Mouse (Mus musculus): ENCODE results near the gene Eif4enif1. TPM values are rescaled to one million over a fixed set of nuclear protein-coding genes. Genes with fewer than 3 reads are reported as not detected.

Gene Eif4enif1
- polyA plus RNA-seq, 1 experiment from 2014 or later: 74.7 TPM

DNA sequence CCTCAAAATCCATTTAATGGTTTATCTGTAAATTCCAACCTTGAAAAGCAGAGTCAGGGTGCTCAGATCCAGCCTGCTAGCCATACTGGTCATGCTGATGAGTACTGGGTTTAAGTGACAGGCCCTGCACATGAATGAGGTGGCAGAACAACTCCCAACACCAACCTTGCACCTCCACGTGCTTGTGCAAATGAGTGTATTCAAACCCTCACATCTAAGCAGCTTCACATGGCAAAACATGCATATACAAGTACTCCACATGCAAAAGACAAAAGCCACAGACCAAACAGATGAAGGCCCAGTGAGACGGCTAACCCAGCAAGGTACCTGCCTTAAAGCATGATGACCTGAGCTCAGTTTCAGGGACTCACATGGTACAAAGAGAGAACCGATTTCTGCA, 83.7 kb downstream of the Eif4enif1 start:
- Histone ChIP-seq H3K4me2 (ENCODE audit: low read depth, severe bottlenecking) (no peak overlapping the region), H3K27ac (replicated peaks; ENCODE audit: low read depth, low read length) (no peak overlapping the region), H3K9me3 (ENCODE audit: control insufficient read depth, low read length) (no peaks in the 10 kb centered on the region), H3K4me1 (ENCODE audit: control insufficient read depth, insufficient read depth, low read length) (no peaks in the 10 kb centered on the region), H3K27me3 (ENCODE audit: control insufficient read depth, insufficient read depth, low read length) (no peaks in the 10 kb centered on the region), H3K36me3 (ENCODE audit: control insufficient read depth, insufficient read depth, low read length) (no peaks in the 10 kb centered on the region), H3K4me3 (ENCODE audit: low read depth, low read length) (no peak overlapping the region), H3K9ac (ENCODE audit: low read length) (no peak overlapping the region)
- DNase-seq (ENCODE audit: low spot score) (no peak), ATAC-seq (ENCODE audit: insufficient number of reproducible peaks, low FRiP score, low TSS enrichment, low read depth) (no peak)
- WGBS: 90% methylated on average over 3 of the region's 3 CpGs

DNA sequence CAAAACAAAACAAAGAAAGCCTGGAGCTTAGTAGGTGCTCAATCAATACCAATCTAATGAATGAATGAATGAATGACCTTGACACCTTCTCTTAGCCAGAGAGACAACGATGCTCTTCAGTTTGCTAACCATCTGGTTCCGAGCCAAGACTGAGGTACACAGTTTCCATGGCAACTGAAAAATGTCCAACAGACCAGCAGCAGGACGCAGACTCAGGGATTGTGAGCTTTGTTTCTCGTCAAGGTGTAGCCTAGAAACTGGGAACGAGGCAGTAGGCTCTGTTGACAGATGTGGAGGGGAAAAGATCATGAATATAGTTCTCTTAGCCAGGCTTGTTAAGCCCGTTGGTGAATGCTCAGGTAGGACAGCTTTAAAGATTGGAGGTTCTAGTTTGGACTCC, 84.9 kb downstream of the Eif4enif1 start:
- no peaks in the 10 kb centered on the region for H3K27me3 ChIP-seq (ENCODE audit: control insufficient read depth, insufficient read depth, low read length)
- H3K4me3 ChIP-seq (ENCODE audit: low read depth, low read length): no peak overlapping the region
- DNase-seq (ENCODE audit: low spot score) (no peak), ATAC-seq (ENCODE audit: insufficient number of reproducible peaks, low FRiP score, low TSS enrichment, low read depth) (no peak)
- no peak overlapping the region for H3K27ac ChIP-seq (replicated peaks; ENCODE audit: low read depth, low read length)
- H3K4me2 ChIP-seq (ENCODE audit: low read depth, severe bottlenecking): no peak overlapping the region
- H3K9ac ChIP-seq (ENCODE audit: low read length): no peak overlapping the region
- WGBS: 50% methylated on average over 6 of the region's 6 CpGs
- no peaks in the 10 kb centered on the region for H3K9me3 ChIP-seq (ENCODE audit: control insufficient read depth, low read length)
- 0 out of 2 replicates have a peak, but pooled peaks cover 5% of the 10 kb centered on the region for H3K36me3 ChIP-seq (ENCODE audit: control insufficient read depth, insufficient read depth, low read length)
- no peaks in the 10 kb centered on the region for H3K4me1 ChIP-seq (ENCODE audit: control insufficient read depth, insufficient read depth, low read length)

DNA sequence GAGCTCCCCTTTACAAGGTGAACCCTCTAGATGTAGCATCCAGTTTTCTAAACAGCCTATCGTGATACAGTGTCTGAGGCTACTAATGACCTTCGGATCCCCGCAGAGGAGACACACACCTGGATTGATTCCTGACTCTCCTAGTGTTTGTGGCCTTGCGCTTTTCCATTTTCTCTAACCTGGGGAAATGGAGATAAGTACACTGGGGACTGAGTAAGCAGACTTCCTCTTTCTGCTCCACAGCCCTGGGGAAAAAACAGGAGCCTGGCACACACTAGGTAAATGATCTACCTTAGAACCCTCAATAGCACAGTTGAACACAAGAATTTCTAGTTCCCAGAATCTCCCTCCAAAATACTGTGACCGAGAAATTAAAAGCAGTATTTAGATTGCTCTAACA, 85.7 kb downstream of the Eif4enif1 start:
- WGBS: 68% methylated on average over 5 of the region's 5 CpGs
- peak overlapping the region; percentile 99; the same call in 1 of the 2 replicates for H3K27ac ChIP-seq (replicated peaks; ENCODE audit: low read depth, low read length)

DNA sequence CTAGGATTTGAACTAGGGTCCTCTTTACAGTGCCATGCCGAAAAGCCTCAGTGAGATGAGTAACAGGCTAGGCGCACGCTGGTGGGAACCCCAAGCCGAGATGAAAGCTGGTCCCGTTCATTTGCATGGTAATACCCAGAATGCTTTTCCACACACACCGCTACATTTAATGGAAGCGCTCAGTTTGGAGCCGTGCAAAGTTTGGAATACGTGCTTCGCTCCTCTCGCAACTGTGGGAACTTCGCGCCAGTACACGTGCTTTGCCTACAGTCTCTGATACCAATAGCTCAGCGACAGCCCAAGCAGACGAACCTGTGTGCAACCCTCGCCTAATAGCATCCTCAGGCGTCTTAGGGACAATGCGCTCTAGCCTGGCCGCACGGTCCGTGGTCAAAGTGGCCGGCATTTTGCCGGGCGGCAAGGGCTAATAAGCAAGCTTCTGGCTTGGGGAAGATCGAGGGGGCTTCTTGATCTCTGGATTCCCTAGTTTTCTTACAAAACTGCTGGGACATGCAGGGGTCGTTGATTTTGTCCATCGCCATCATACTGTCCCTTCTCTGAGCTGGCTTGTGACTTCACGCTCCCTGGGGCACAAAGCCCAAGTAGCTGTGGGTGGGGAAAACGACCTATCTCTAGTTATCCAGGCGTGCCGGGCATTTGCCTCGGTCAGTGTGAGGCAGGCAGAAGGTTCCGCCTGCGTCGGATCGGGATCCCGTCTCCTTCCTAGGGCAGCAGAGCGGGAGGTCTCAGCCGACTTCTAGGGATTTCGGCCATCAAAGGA, 86.5 kb downstream of the Eif4enif1 start, which contains the start of gene Patz1:
Gene Patz1 (plus strand): TSS at position 354 of the 781 bp plus-strand sequence.
- Histone ChIP-seq H3K27me3 (ENCODE audit: control insufficient read depth, insufficient read depth, low read length) (no peaks in the 10 kb centered on the region), H3K36me3 (ENCODE audit: control insufficient read depth, insufficient read depth, low read length) (peaks cover 10% of the 10 kb centered on the region; the same call in 1 of the 2 replicates), H3K4me1 (ENCODE audit: control insufficient read depth, insufficient read depth, low read length) (peaks cover 6% of the 10 kb centered on the region), H3K27ac (replicated peaks; ENCODE audit: low read depth, low read length) (peak within 1 kb of the TSS; percentile 99), H3K9me3 (ENCODE audit: control insufficient read depth, low read length) (no peaks in the 10 kb centered on the region), H3K4me2 (ENCODE audit: low read depth, severe bottlenecking) (peak within 1 kb of the TSS; percentile 100), H3K4me3 (ENCODE audit: low read depth, low read length) (peak within 1 kb of the TSS; percentile 91), H3K9ac (ENCODE audit: low read length) (peak within 1 kb of the TSS; percentile 100)
- ATAC-seq (ENCODE audit: insufficient number of reproducible peaks, low FRiP score, low TSS enrichment, low read depth) (peak; percentile 49), DNase-seq (ENCODE audit: low spot score) (peak; percentile 76)
- WGBS: under 1% methylated on average over 41 of the region's 41 CpGs

More for the DNA sequence above, 85.7 kb downstream of the Eif4enif1 start:
- H3K4me2 ChIP-seq (ENCODE audit: low read depth, severe bottlenecking): peak overlapping the region; percentile 100
- DNase-seq (ENCODE audit: low spot score) (no peak), ATAC-seq (ENCODE audit: insufficient number of reproducible peaks, low FRiP score, low TSS enrichment, low read depth) (no peak)
- H3K4me3 ChIP-seq (ENCODE audit: low read depth, low read length): peak overlapping the region; percentile 91; the same call in 1 of the 2 replicates
- H3K4me1 ChIP-seq (ENCODE audit: control insufficient read depth, insufficient read depth, low read length): no peaks in the 10 kb centered on the region
- H3K9ac ChIP-seq (ENCODE audit: low read length): peak overlapping the region; percentile 100; the same call in 1 of the 2 replicates
- H3K9me3 ChIP-seq (ENCODE audit: control insufficient read depth, low read length): no peaks in the 10 kb centered on the region
- H3K36me3 ChIP-seq (ENCODE audit: control insufficient read depth, insufficient read depth, low read length): 0 out of 2 replicates have a peak, but pooled peaks cover 5% of the 10 kb centered on the region
- H3K27me3 ChIP-seq (ENCODE audit: control insufficient read depth, insufficient read depth, low read length): no peaks in the 10 kb centered on the region

DNA sequence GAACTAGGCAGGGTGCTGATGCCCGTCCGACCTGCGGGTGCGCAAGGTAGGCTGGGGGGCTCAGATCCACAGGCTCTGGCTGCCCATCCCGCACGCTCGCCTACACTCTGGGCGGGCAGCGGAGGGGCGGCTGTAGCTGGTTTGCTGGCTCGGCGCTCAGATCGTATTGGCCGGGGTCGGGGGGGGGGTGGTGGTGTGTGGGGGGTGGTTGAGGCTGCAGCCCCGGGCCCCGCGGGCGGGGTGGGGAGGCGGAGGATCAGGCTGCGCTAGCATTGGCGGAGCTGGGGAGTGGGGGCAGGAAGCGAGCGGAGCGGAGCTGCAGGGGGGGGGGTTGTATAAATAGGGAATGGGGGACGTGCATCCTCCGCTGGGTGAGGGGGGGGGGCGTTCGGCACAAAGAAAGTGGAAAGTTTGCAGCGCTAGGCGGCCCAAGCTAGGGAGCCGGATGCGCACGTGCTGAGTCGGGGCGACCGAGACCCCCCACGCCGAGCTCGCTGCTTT, 87.2 kb downstream of the Eif4enif1 start:
- Histone ChIP-seq H3K4me2 (ENCODE audit: low read depth, severe bottlenecking) (peak overlapping the region; percentile 100), H3K27me3 (ENCODE audit: control insufficient read depth, insufficient read depth, low read length) (no peaks in the 10 kb centered on the region), H3K36me3 (ENCODE audit: control insufficient read depth, insufficient read depth, low read length) (peaks cover 14% of the 10 kb centered on the region), H3K4me3 (ENCODE audit: low read depth, low read length) (peak overlapping the region; percentile 91), H3K9me3 (ENCODE audit: control insufficient read depth, low read length) (no peaks in the 10 kb centered on the region), H3K27ac (replicated peaks; ENCODE audit: low read depth, low read length) (peak overlapping the region; percentile 99), H3K9ac (ENCODE audit: low read length) (peak overlapping the region; percentile 100), H3K4me1 (ENCODE audit: control insufficient read depth, insufficient read depth, low read length) (peaks cover 11% of the 10 kb centered on the region)
- DNase-seq (ENCODE audit: low spot score) (peak; percentile 89), ATAC-seq (ENCODE audit: insufficient number of reproducible peaks, low FRiP score, low TSS enrichment, low read depth) (peak; percentile 88)
- 0% methylated on average over 32 of the region's 40 CpGs for WGBS

DNA sequence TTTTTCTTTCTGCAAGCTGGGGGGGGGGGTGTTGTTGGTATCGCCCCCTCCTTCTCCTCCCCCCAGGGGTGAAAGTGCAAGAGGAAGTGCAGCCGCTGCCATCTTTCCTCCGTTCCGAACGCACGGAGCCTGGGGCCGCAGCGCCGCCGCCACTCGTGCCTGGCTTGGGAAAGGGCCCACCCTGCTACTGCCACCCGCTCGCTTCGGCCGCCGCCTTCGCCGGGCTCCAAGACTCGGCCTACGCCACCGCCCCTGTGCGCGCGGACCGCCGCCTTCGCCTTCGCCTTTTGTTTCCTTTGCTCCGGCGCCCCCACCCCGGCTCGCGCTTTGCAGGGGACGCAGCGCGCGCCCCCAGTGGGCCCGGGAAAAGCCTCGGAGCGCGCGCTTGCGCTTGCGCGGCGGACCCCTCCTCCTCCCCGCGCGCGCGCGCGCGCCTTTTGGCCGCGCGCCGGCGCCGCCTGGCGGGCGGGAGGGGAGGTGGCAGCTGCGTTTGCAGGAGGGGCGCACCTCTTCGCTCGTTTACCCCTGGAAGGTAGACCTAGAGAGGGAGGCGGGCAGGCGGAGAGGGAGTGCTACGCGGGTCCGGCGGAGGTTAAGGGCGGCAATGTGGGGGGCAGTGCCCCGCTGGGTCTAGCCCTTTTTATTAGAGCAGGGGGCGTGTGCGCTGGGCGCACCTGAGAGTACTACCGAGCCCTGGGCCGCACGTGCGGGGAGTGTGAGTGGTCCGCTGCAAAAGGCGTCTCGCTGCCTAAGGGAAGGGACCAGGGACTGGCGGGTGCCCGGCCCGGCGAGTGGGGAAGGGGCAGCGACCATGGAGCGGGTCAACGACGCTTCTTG, 87.8 kb downstream of the Eif4enif1 start:
- ATAC-seq (ENCODE audit: insufficient number of reproducible peaks, low FRiP score, low TSS enrichment, low read depth) (peak; percentile 41), DNase-seq (ENCODE audit: low spot score) (peak; percentile 89)
- Histone ChIP-seq H3K4me1 (ENCODE audit: control insufficient read depth, insufficient read depth, low read length) (peaks cover 15% of the 10 kb centered on the region), H3K4me3 (ENCODE audit: low read depth, low read length) (peak overlapping the region; percentile 91), H3K4me2 (ENCODE audit: low read depth, severe bottlenecking) (peak overlapping the region; percentile 100), H3K36me3 (ENCODE audit: control insufficient read depth, insufficient read depth, low read length) (peaks cover 18% of the 10 kb centered on the region), H3K27me3 (ENCODE audit: control insufficient read depth, insufficient read depth, low read length) (no peaks in the 10 kb centered on the region), H3K27ac (replicated peaks; ENCODE audit: low read depth, low read length) (peak overlapping the region; percentile 99), H3K9me3 (ENCODE audit: control insufficient read depth, low read length) (no peaks in the 10 kb centered on the region), H3K9ac (ENCODE audit: low read length) (peak overlapping the region; percentile 100)
- under 1% methylated on average over 86 of the region's 92 CpGs for WGBS

DNA sequence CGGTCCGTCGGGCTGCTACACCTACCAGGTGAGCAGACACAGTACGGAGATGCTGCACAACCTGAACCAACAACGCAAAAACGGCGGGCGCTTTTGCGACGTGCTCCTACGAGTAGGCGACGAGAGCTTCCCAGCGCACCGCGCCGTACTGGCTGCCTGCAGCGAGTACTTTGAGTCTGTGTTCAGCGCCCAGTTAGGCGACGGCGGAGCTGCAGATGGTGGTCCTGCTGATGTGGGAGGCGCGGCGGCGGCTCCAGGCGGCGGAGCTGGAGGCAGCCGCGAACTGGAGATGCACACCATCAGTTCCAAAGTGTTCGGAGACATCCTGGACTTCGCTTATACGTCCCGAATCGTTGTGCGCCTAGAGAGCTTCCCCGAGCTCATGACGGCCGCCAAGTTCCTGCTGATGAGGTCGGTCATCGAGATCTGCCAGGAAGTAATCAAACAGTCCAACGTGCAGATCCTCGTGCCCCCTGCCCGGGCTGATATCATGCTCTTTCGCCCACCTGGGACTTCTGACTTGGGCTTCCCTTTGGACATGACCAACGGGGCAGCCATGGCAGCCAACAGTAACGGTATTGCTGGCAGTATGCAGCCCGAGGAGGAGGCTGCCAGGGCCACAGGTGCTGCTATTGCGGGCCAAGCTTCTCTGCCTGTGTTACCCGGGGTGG, 88.6 kb downstream of the Eif4enif1 start:
- ATAC-seq (ENCODE audit: insufficient number of reproducible peaks, low FRiP score, low TSS enrichment, low read depth) (no peak), DNase-seq (ENCODE audit: low spot score) (peak; percentile 60)
- Histone ChIP-seq H3K27ac (replicated peaks; ENCODE audit: low read depth, low read length) (peak overlapping the region; percentile 99; the same call in 1 of the 2 replicates), H3K4me2 (ENCODE audit: low read depth, severe bottlenecking) (peak overlapping the region; percentile 100), H3K36me3 (ENCODE audit: control insufficient read depth, insufficient read depth, low read length) (peaks cover 24% of the 10 kb centered on the region), H3K9ac (ENCODE audit: low read length) (peak overlapping the region; percentile 100), H3K4me1 (ENCODE audit: control insufficient read depth, insufficient read depth, low read length) (peaks cover 15% of the 10 kb centered on the region), H3K9me3 (ENCODE audit: control insufficient read depth, low read length) (no peaks in the 10 kb centered on the region), H3K27me3 (ENCODE audit: control insufficient read depth, insufficient read depth, low read length) (no peaks in the 10 kb centered on the region), H3K4me3 (ENCODE audit: low read depth, low read length) (peak overlapping the region; percentile 91)
- under 1% methylated on average over 50 of the region's 50 CpGs for WGBS

All from limb, embryonic 11.5 days (tissue).